Mouse (Mus musculus) lung, embryonic 16.5 days (tissue): Measurements from ENCODE around the gene Plekha6. TPM values are rescaled to one million over a fixed set of nuclear protein-coding genes. Genes with fewer than 3 reads are reported as not detected.
A peak's percentile ranks its signal among the peaks of the same experiment; 100 is the strongest.

ENCODE experiments used
- ATAC-seq: fragments of 200-750 bp; cut with Nextera tagmentation; 2 replicates; pipeline ENCODE4 v1.8.0; 2017; ENCODE audit warnings: low read depth, mild to moderate bottlenecking, moderate library complexity
- H3K27ac ChIP-seq: fragments of 300-500 bp; sonication (generic); 2 replicates; pipeline ENCODE4 v1.5.1; 2014; ENCODE audit warnings: mild to moderate bottlenecking, control low read depth, low read length
- H3K27me3 ChIP-seq: fragments of 300-500 bp; sonication (generic); 2 replicates; pipeline ENCODE4 v1.6.1; 2014; ENCODE audit warnings: low read depth, low read length, mixed read lengths; ENCODE audit not compliant: control insufficient read depth, insufficient read depth
- H3K36me3 ChIP-seq: fragments of 300-500 bp; sonication (generic); 2 replicates; pipeline ENCODE4 v1.6.1; 2014; ENCODE audit warnings: low read length; ENCODE audit not compliant: control insufficient read depth, insufficient read depth
- H3K4me1 ChIP-seq: fragments of 300-500 bp; sonication (generic); replicated peaks from 2 replicates; pipeline ENCODE4 v1.6.1; 2014; ENCODE audit warnings: low read length, mixed read lengths; ENCODE audit not compliant: control insufficient read depth, insufficient read depth
- H3K4me2 ChIP-seq: fragments of 300-500 bp; sonication (generic); 2 replicates; pipeline ENCODE4 v1.6.1; 2014; ENCODE audit warnings: low read depth, low read length, control low read depth
- H3K4me3 ChIP-seq: fragments of 300-500 bp; sonication (generic); 2 replicates; pipeline ENCODE4 v1.5.1; 2014; ENCODE audit warnings: mild to moderate bottlenecking, low read length, control low read depth
- H3K9ac ChIP-seq: fragments of 300-500 bp; sonication (generic); 2 replicates; pipeline ENCODE4 v1.6.1; 2014; ENCODE audit warnings: low read length, control low read depth
- H3K9me3 ChIP-seq: fragments of 300-500 bp; sonication (generic); 2 replicates; pipeline ENCODE4 v1.6.1; 2016; ENCODE audit warnings: low read length; ENCODE audit not compliant: control insufficient read depth
- WGBS: fragments of 180-500 bp; shearing (Covaris S2); extraction: QIAGEN DNeasy Blood & Tissue Kit; methylation state at CpG from one replicate; pipeline ENCODE4 v1.1.7; 2014; 5-methylcytosine and 5-hydroxymethylcytosine counted together
- polyA plus RNA-seq: library from polyadenylated mRNA; unstranded; fragments of >200 nt; fragmentation: Nextera tagmentation; extraction: Ambion mirVana; gene quantifications from 2 replicates; pipeline ENCODE4 v1.2.1, GENCODE M21; 2015

Gene Plekha6
- 8.0 and 8.3 TPM in 2 replicates for polyA plus RNA-seq

DNA sequence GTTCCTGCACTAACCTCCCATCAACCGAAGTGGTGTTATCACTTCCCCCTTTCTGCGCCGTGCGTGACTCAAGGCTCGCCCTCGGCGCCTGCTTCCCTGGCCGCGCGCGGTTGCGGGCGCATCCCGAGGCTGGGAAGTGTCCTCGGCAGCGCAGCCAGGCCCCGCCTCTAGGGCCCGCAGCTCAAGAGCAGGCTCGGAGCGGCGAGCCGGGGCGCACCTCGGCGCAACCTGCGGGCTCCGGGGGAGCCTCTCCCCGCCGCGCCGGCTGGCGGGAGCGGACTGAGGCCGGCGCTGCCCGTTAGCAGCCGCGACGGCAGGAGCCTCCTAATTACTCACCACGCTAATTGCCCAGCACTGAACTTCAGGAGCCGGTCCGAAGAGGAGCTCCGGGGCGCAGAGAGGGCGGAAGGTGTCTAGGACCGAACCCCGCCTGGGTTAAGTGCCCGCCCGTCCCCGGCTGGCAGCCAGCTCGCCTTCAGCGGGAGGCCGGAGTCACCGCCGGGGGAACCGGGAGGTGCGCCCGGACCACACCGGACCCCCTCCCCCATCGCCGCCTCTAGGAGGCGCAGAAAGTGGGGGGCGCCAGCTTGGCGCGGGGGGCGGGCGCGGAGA, at the start of gene Plekha6:
Gene Plekha6, plus strand, starts transcription at position 391 of the 612 bp plus-strand sequence.
- WGBS, result 0% methylated on average over 56 of the region's 68 CpGs
- H3K27me3 ChIP-seq, result peaks cover 36% of the 10 kb centered on the region
- H3K4me3 ChIP-seq, result peak within 1 kb of the TSS; percentile 59
- no peaks in the 10 kb centered on the region for H3K9me3 ChIP-seq
- H3K4me2 ChIP-seq, result peak within 1 kb of the TSS; percentile 98
- H3K36me3 ChIP-seq, result no peaks in the 10 kb centered on the region
- peaks cover 19% of the 10 kb centered on the region for H3K4me1 ChIP-seq
- H3K9ac ChIP-seq, result peak within 1 kb of the TSS; percentile 62
- 0 out of 2 replicates have a peak, but pooled peaks have one; percentile 23 for ATAC-seq
- no peak within 1 kb of the TSS for H3K27ac ChIP-seq

DNA sequence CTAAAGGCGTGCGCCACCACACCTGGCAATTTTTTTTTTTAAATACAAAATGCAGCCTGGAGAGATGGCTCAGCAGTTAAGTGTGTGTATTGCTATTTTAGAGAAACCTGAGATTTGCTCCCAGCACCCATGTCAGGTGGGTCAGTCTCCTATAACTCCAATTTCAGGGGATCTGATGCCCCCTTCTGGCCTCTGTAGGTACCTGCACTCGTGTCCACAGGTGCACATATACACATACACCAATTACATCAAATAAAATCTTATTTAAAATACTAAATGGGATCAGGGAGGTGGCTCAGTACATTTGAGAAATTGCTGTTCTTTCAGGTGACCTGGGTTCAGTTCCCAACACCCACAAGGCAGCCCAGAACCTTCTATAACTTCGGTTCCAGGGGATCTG, 47.9 kb upstream of the Plekha6 start:
- Histone ChIP-seq H3K4me2 (no peak overlapping the region), H3K9ac (no peak overlapping the region), H3K4me1 (peaks cover 12% of the 10 kb centered on the region), H3K27ac (no peak overlapping the region), H3K4me3 (no peak overlapping the region), H3K9me3 (no peaks in the 10 kb centered on the region), H3K36me3 (no peaks in the 10 kb centered on the region), H3K27me3 (no peaks in the 10 kb centered on the region)
- 83% methylated on average over 4 of the region's 4 CpGs for WGBS
- ATAC-seq, result no peak

DNA sequence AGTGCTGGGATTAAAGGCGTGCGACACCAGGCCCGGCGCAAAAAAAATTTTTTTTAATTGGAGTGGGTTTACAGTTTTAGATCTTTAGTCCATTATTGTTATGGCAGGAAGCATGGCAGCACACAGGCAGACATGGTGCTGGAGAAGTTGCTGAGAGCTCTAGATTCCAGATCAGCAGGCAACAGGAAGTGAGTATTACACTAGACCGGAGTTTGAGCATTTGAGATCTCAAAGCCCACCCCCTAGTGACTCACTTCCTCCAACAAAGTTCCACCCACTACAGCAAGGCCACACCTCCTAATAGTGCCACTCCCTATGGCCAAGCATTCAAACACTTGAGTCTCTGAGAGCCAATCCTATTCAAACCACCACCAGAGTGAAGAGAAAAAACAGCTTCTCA, 45.9 kb upstream of the Plekha6 start:
- no peak overlapping the region for H3K4me3 ChIP-seq
- 88% methylated on average over 5 of the region's 5 CpGs for WGBS
- ATAC-seq, result no peak
- no peak overlapping the region for H3K4me2 ChIP-seq
- H3K27ac ChIP-seq, result no peak overlapping the region
- no peaks in the 10 kb centered on the region for H3K36me3 ChIP-seq
- no peak overlapping the region for H3K9ac ChIP-seq
- H3K4me1 ChIP-seq, result peaks cover 12% of the 10 kb centered on the region
- no peaks in the 10 kb centered on the region for H3K9me3 ChIP-seq
- no peaks in the 10 kb centered on the region for H3K27me3 ChIP-seq

DNA sequence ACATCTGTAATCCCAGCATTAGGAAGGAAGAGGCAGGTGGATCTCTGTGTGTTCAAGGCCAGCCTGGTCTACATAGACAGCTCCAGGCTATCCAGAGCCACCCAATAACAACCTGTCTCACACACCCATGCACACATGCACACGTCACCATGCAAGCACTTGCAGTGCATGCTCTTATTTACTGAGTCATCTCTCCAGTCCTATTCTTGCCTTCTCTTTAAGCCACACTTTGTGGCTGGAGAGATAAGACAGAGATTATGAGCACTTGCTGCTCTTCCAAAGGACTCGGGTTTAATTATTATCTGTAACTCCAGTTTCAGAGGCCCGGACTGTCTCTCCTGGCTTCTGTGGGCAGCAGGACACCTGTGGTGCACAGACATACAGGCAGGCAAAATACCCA, 45.2 kb upstream of the Plekha6 start:
- Histone ChIP-seq H3K9ac (no peak overlapping the region), H3K27ac (no peak overlapping the region), H3K9me3 (no peaks in the 10 kb centered on the region), H3K36me3 (no peaks in the 10 kb centered on the region), H3K4me3 (no peak overlapping the region), H3K4me1 (peaks cover 12% of the 10 kb centered on the region), H3K27me3 (no peaks in the 10 kb centered on the region), H3K4me2 (no peak overlapping the region)
- no peak for ATAC-seq
- WGBS, result 63% methylated on average over 3 of the region's 3 CpGs

DNA sequence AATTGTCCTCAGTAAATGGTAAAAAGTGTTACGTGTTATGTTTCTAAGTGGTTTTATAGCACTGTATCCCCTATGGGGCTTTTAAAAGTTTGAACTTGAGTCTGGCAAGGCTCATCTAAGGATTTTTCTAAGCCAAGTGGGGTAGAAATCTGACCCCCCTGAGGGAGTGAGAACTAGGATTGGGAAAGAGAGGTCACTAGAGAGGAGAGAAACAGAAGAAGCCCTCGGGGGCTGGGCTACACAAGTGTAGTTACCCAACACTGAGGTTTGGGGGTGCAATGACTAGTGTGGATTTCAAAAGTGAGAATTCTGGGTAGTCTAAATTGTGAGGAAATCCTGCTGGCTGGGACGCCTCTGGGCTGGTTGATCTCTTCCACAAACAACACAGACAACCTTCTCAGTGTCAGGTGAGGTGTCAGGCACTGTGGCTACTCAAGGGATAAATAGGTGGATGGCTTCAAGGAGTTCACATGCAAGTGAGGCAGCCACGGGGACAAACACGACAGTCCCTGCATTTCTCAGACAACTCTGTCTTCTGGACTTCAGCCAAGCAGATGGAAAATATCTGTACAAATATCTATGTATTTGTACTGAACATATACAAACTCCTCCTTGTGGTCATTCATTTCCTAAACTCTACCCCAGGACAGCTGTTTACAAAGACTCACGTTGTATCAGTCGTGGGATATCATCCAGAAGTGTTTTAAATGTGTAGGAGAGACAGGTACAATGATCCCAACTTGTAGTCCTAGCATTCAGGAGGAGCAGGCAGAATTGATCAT, 43.9 kb upstream of the Plekha6 start:
- no peak overlapping the region for H3K4me3 ChIP-seq
- no peaks in the 10 kb centered on the region for H3K27me3 ChIP-seq
- no peaks in the 10 kb centered on the region for H3K9me3 ChIP-seq
- H3K9ac ChIP-seq, result no peak overlapping the region
- peak; percentile 80 for ATAC-seq
- H3K4me2 ChIP-seq, result no peak overlapping the region
- WGBS, result 26% methylated on average over 7 of the region's 7 CpGs
- peak overlapping the region; percentile 59 for H3K27ac ChIP-seq
- peaks cover 12% of the 10 kb centered on the region for H3K4me1 ChIP-seq
- H3K36me3 ChIP-seq, result no peaks in the 10 kb centered on the region

DNA sequence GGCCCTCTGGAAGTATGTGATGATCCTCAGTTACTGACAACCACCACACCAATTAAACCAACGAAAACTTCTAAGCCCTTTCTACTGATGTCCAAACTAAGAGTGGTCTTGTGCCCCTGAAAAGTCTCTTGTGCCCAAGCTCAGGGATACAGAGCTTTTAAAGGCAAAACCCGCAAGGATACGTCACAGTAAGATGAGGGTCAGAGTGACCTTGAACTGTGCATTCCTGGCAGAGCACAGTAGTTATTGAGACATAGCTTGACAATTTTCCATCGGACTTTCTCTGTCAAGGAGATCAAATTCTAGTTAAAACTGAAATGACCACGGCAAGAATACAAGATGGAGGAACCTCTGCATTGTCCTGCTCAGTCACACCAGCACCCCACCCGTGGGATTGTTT, 42.8 kb upstream of the Plekha6 start:
- H3K9me3 ChIP-seq, result no peaks in the 10 kb centered on the region; the same call in 1 of the 2 replicates
- no peaks in the 10 kb centered on the region for H3K36me3 ChIP-seq
- ATAC-seq, result no peak
- no peak overlapping the region for H3K9ac ChIP-seq
- WGBS, result 46% methylated on average over 6 of the region's 6 CpGs
- no peak overlapping the region for H3K4me2 ChIP-seq
- H3K27me3 ChIP-seq, result no peaks in the 10 kb centered on the region
- no peak overlapping the region for H3K4me3 ChIP-seq
- no peak overlapping the region for H3K27ac ChIP-seq
- H3K4me1 ChIP-seq, result peaks cover 12% of the 10 kb centered on the region

DNA sequence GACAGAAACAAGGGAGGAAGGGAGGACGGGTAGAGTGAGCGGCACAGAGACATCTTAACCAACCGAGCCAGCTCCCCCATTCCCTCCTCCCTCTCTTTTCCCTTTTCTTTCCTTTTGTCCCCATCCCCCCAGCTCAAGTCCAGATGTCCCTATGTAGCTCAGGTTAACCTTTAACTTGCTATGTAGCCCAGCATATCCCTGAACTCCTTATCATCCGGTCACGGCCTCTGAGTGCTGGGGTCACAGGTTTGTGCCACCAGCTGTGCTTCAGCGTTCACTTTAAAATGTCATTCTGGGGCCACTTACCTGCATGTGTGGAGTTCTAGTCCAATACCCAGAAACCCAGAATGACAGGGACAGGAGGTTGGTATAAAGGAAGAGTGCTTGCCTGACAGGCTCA, 39.9 kb upstream of the Plekha6 start:
- H3K36me3 ChIP-seq, result no peaks in the 10 kb centered on the region
- WGBS, result 66% methylated on average over 6 of the region's 6 CpGs
- H3K4me3 ChIP-seq, result no peak overlapping the region
- no peaks in the 10 kb centered on the region; the same call in 1 of the 2 replicates for H3K9me3 ChIP-seq
- H3K9ac ChIP-seq, result no peak overlapping the region
- H3K4me1 ChIP-seq, result peaks cover 12% of the 10 kb centered on the region
- no peak overlapping the region for H3K27ac ChIP-seq
- no peak for ATAC-seq
- H3K4me2 ChIP-seq, result no peak overlapping the region
- H3K27me3 ChIP-seq, result no peaks in the 10 kb centered on the region

DNA sequence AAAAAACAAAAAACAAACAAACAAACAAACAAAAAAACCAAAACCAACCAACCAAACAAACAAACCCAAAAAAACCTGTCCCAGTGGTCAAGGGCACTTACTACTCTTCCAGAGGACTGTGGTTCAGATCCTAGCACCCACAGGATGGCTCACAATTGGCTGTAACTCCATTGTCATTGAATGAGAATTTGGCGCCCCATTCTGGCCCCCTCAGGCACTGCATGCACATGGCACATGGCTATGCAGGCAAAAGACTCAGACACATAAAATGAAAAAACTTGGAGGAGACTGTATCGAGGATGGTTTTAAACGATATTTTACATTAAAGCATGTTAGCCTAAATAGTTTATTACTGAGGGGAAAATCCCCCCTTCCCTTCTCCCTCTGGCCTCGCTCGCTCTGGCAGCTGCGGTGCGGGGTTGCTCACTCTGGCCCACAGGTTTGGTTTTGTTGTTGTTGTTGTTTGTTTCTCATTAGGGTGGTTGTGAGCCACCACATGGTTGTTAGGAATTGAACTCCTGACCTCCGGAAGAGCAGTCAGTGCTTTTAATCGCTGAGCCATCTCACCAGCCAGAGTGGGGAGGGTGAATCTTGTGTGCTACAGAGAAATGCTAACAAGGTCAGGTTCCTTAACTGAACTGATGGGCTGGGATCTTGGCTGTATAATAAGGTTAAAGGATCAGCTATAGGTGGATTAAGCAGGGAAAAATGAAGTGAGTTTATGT, 38.2 kb upstream of the Plekha6 start:
- WGBS, result 88% methylated on average over 9 of the region's 9 CpGs
- Histone ChIP-seq H3K4me2 (no peak overlapping the region), H3K9me3 (no peaks in the 10 kb centered on the region; the same call in 1 of the 2 replicates), H3K27me3 (no peaks in the 10 kb centered on the region), H3K4me1 (peaks cover 6% of the 10 kb centered on the region; the same call in 1 of the 2 replicates), H3K4me3 (no peak overlapping the region), H3K27ac (no peak overlapping the region), H3K9ac (no peak overlapping the region), H3K36me3 (no peaks in the 10 kb centered on the region)
- ATAC-seq, result no peak

DNA sequence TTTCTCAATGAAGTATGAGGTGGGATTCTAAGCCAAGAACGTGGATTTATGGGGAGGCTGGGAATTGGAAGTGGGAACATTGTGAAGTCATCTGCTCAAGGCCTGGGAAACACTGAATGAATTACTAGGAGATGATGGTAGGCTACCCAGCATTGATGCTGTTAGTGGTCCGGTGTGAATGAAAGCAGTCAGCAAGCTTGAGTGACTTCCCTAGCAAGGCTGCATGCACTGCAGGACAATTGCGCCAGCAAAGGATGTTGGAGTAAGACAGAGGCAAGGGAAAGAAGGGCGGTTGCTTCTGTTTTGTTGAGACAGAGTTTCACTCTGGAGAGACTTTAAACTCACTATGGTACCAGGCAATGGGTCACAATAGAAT, 37.7 kb upstream of the Plekha6 start:
- H3K9ac ChIP-seq, result no peak overlapping the region
- H3K27me3 ChIP-seq, result no peaks in the 10 kb centered on the region
- H3K4me3 ChIP-seq, result no peak overlapping the region
- no peaks in the 10 kb centered on the region; the same call in 1 of the 2 replicates for H3K9me3 ChIP-seq
- no peak for ATAC-seq
- H3K27ac ChIP-seq, result no peak overlapping the region
- WGBS, result 70% methylated on average over 4 of the region's 4 CpGs
- no peak overlapping the region for H3K4me2 ChIP-seq
- no peaks in the 10 kb centered on the region for H3K36me3 ChIP-seq
- peaks cover 6% of the 10 kb centered on the region; the same call in 1 of the 2 replicates for H3K4me1 ChIP-seq
